In the genomic region with DNA sequence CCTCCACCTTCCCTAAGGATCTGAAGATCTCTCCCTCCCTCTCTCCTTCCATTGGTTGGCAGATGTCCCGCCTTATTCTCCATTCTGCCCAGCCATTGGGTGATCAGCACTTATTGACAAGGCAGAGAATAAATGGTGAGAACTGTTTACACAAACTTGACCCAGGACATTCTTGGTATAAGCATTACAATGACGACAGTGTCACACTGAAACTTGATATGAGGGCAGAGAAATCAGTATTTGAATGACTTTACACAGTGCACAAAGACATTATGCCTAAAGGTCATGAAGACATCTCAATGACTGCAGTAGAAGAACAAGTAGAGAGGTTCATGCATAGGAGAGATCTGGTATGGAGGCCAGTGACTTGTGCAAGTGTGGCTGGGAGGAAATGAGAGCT, we compare ENCODE assay signal across 36 mouse cellular contexts. TPM values are rescaled to one million over a fixed set of nuclear protein-coding genes. Genes with fewer than 3 reads are reported as not detected.
"Had no signal": no experiment of that assay in that cellular context is flagged by ENCODE, and none has a peak within 500 bp of the region (broad histone marks: within the 10 kb centered on the region; RNA-seq: fewer than 3 reads in every experiment).

No protein-coding gene starts in this region.

- DNase-seq: gastrocnemius, postnatal 14 days; gastrocnemius, postnatal 36 days; heart, adult 18-20 months; heart, postnatal 14 days; heart, postnatal 36 days; kidney, adult 11 months; kidney, adult 2 months; kidney, adult 9 months; kidney, postnatal 25 days; kidney, postnatal 4 days; liver, embryonic 13.5 days had no signal

- H3K27me3 ChIP-seq: heart, embryonic 12.5 days; hindbrain, embryonic 13.5 days; hindbrain, embryonic 15.5 days; kidney, embryonic 15.5 days; limb, embryonic 12.5 days; liver, embryonic 13.5 days; liver, embryonic 15.5 days had no signal

- H3K4me2 ChIP-seq: heart, embryonic 12.5 days; hindbrain, embryonic 13.5 days; hindbrain, embryonic 15.5 days; kidney, embryonic 15.5 days; limb, embryonic 12.5 days; liver, embryonic 11.5 days; liver, embryonic 13.5 days; liver, embryonic 15.5 days had no signal

- H3K27ac ChIP-seq: heart, embryonic 10.5 days; hindbrain, embryonic 13.5 days; hindbrain, embryonic 15.5 days; hindbrain, postnatal 0 days; kidney, embryonic 15.5 days; kidney, postnatal 0 days; layer of hippocampus, adult 2 months; left cerebral cortex, adult 2 months; limb, embryonic 10.5 days; limb, embryonic 12.5 days; liver, embryonic 13.5 days; liver, embryonic 15.5 days had no signal

- ATAC-seq: hindbrain, postnatal 0 days; intestine, embryonic 16.5 days had no signal

- H3K4me1 ChIP-seq: heart, embryonic 10.5 days; liver, embryonic 13.5 days; liver, embryonic 15.5 days had no signal

- H3K9ac ChIP-seq: heart, embryonic 12.5 days; hindbrain, embryonic 13.5 days; hindbrain, embryonic 15.5 days; kidney, embryonic 15.5 days; limb, embryonic 12.5 days; liver, embryonic 13.5 days; liver, embryonic 15.5 days had no signal

- H3K36me3 ChIP-seq: heart, embryonic 10.5 days; heart, embryonic 12.5 days; hindbrain, embryonic 13.5 days; hindbrain, embryonic 15.5 days; kidney, embryonic 15.5 days; limb, embryonic 10.5 days; limb, embryonic 12.5 days; liver, embryonic 13.5 days; liver, embryonic 15.5 days had no signal

- H3K9me3 ChIP-seq: heart, embryonic 10.5 days; heart, embryonic 12.5 days; hindbrain, embryonic 13.5 days; hindbrain, embryonic 15.5 days; kidney, embryonic 15.5 days; limb, embryonic 10.5 days; limb, embryonic 12.5 days; liver, embryonic 13.5 days; liver, embryonic 15.5 days had no signal

- H3K4me3 ChIP-seq: heart, embryonic 10.5 days; heart, embryonic 12.5 days; hindbrain, embryonic 13.5 days; hindbrain, embryonic 15.5 days; kidney, embryonic 15.5 days; layer of hippocampus, adult 2 months; left cerebral cortex, adult 2 months; limb, embryonic 10.5 days; limb, embryonic 12.5 days; liver, embryonic 13.5 days; liver, embryonic 15.5 days had no signal

RNA-seq across cellular contexts. Expression of a gene that starts 22.0 kb away (rescaled TPM):
- total RNA-seq: gastrocnemius, adult 8-10 months; gastrocnemius, postnatal 14 days; gastrocnemius, postnatal 36 days; heart, adult 18-20 months; heart, adult 8-10 months; heart, postnatal 14 days; heart, postnatal 36 days; hematopoietic stem cell, adult 5-6 weeks; layer of hippocampus, adult 2 months; layer of hippocampus, postnatal 10 days; layer of hippocampus, postnatal 25 days; left cerebral cortex, adult 2 months; left cerebral cortex, postnatal 14 days; left cerebral cortex, postnatal 36 days had no signal
- polyA plus RNA-seq: gonadal fat pad, adult 2 months; heart, embryonic 10.5 days; heart, embryonic 12.5 days; heart, embryonic 14.5 days; intestine, embryonic 14.5 days; intestine, embryonic 16.5 days; kidney, adult 2 months; kidney, embryonic 15.5 days; kidney, postnatal 0 days; limb, embryonic 10.5 days; limb, embryonic 12.5 days; limb, embryonic 14.5 days; liver, embryonic 11.5 days; liver, embryonic 13.5 days; liver, embryonic 15.5 days had no signal
